ENCODE assay signal across 19 mouse cellular contexts in genomic region chr17:37221879-37222278, GRCm38 (mm10). TPM values are rescaled to one million over a fixed set of nuclear protein-coding genes. Genes with fewer than 3 reads are reported as not detected.
DNase-seq lines count a peak whose midpoint lies in the region; ATAC-seq and TF ChIP-seq lines count a peak whose summit lies in the region.
"Had no signal": no experiment of that assay in that cellular context is flagged by ENCODE, and none has a peak within 500 bp of the region (broad histone marks: within the 10 kb centered on the region; RNA-seq: fewer than 3 reads in every experiment).

No protein-coding gene starts in this region.

- no peak for TF ChIP-seq POLR2A in cerebellum, adult 2 months (IDR thresholded peaks at IDR 0.05; ENCODE audit: borderline replicate concordance, insufficient read depth, low read length)

- no peak for DNase-seq in layer of hippocampus, adult 2 months (ENCODE audit: low spot score in 2 of 2)
- DNase-seq in layer of hippocampus, adult 8-10 months (ENCODE audit: low spot score in 2 of 2) = no peak
- peak; percentile 6 for DNase-seq in 416B (ENCODE audit: low read depth)
- no peak for DNase-seq in cerebellum, adult 2 months
- DNase-seq: cerebellum, adult 9-10 months; layer of hippocampus, adult 9-11 months; right cerebral cortex, postnatal 14 days had no signal

- H3K4me3 ChIP-seq in layer of hippocampus, adult 2 months = no peak overlapping the region
- H3K4me3 ChIP-seq in E14TG2a.4 (replicated peaks; ENCODE audit: low read length) = no peak overlapping the region
- no peak overlapping the region for H3K4me3 ChIP-seq in cerebellum, adult 2 months (replicated peaks; ENCODE audit: insufficient read depth, low read depth, low read length)
- H3K4me3 ChIP-seq in kidney, embryonic 15.5 days (replicated peaks) = no peak overlapping the region
- H3K4me3 ChIP-seq: embryonic facial prominence, embryonic 13.5 days had no signal

- 0 out of 2 replicates have a peak, but pooled peaks have one; percentile 47 for ATAC-seq in common myeloid progenitor, adult 5-6 weeks (replicated peaks; ENCODE audit: low read depth, poor library complexity, severe bottlenecking)
- no peak for ATAC-seq in kidney, embryonic 15.5 days (replicated peaks; ENCODE audit: low FRiP score)

- WGBS in cerebellum, adult 2 months = 31% methylated on average over 1 of the region's 1 CpGs
- WGBS in kidney, embryonic 15.5 days = 24% methylated on average over 1 of the region's 1 CpGs

- peaks cover 5% of the 10 kb centered on the region for H3K9me3 ChIP-seq in E14TG2a.4 (ENCODE audit: low read length)
- H3K9me3 ChIP-seq in kidney, embryonic 15.5 days (replicated peaks) = no peaks in the 10 kb centered on the region; the same call in 1 of the 2 replicates

- H3K36me3 ChIP-seq in E14TG2a.4 (ENCODE audit: insufficient read depth, low read length) = no peaks in the 10 kb centered on the region
- H3K36me3 ChIP-seq in kidney, embryonic 15.5 days = no peaks in the 10 kb centered on the region
- H3K36me3 ChIP-seq: embryonic facial prominence, embryonic 13.5 days had no signal

- H3K4me1 ChIP-seq in E14TG2a.4 (replicated peaks; ENCODE audit: low read depth, low read length) = no peaks in the 10 kb centered on the region; the same call in 1 of the 2 replicates
- H3K4me1 ChIP-seq in cerebellum, adult 2 months (ENCODE audit: control insufficient read depth, insufficient read depth, low read length) = no peaks in the 10 kb centered on the region
- no peaks in the 10 kb centered on the region for H3K4me1 ChIP-seq in kidney, embryonic 15.5 days
- H3K4me1 ChIP-seq: embryonic facial prominence, embryonic 13.5 days had no signal

- TF ChIP-seq CTCF in layer of hippocampus, adult 2 months (conservative IDR thresholded peaks at IDR 0.05) = peak; percentile 63
- 0 out of 2 replicates have a peak, but pooled peaks have one; percentile 28 for TF ChIP-seq CTCF in E14TG2a.4 (conservative IDR thresholded peaks at IDR 0.05; ENCODE audit: low read length)
- TF ChIP-seq CTCF in cerebellum, adult 2 months (IDR thresholded peaks at IDR 0.05; ENCODE audit: borderline replicate concordance, insufficient read depth, low read depth, low read length) = no peak

- no peak overlapping the region for H3K27ac ChIP-seq in layer of hippocampus, adult 2 months
- H3K27ac ChIP-seq in cerebellum, adult 2 months (ENCODE audit: insufficient read depth, low read length) = no peak overlapping the region
- no peak overlapping the region for H3K27ac ChIP-seq in kidney, embryonic 15.5 days
- H3K27ac ChIP-seq: embryonic facial prominence, embryonic 13.5 days had no signal

- no peak overlapping the region for H3K4me2 ChIP-seq in kidney, embryonic 15.5 days
- H3K4me2 ChIP-seq: embryonic facial prominence, embryonic 13.5 days had no signal

- H3K9ac ChIP-seq in kidney, embryonic 15.5 days = no peak overlapping the region
- H3K9ac ChIP-seq: embryonic facial prominence, embryonic 13.5 days had no signal

- no peaks in the 10 kb centered on the region for H3K27me3 ChIP-seq in E14TG2a.4 (ENCODE audit: insufficient read depth, low read length)
- H3K27me3 ChIP-seq in cerebellum, adult 2 months (ENCODE audit: control insufficient read depth, insufficient read depth, low read length) = no peaks in the 10 kb centered on the region
- peaks cover 7% of the 10 kb centered on the region; the same call in 1 of the 2 replicates for H3K27me3 ChIP-seq in kidney, embryonic 15.5 days
- H3K27me3 ChIP-seq: embryonic facial prominence, embryonic 13.5 days had no signal

RNA-seq across cellular contexts. Expression of gene Olfr96, which starts 1.9 kb away (rescaled TPM):
- total RNA-seq in layer of hippocampus, adult 2 months (2021) = not detected
- not detected for total RNA-seq in layer of hippocampus, adult 8-10 months (2022)
- not detected in 2 replicates for total RNA-seq in common myeloid progenitor, adult 5-6 weeks (2017)
- polyA plus RNA-seq in cerebellum, adult 2 months (2012; rRNA removed) = not detected in 2 replicates
- not detected in 2 replicates for polyA plus RNA-seq in kidney, embryonic 15.5 days (2015; fragmentation: Nextera tagmentation; extraction: Ambion mirVana)
- total RNA-seq: ES-E14; heart, adult 8-10 months; heart, postnatal 25 days; left cerebral cortex, postnatal 36 days; megakaryocyte, adult 5-6 weeks had no signal
- polyA plus RNA-seq: embryonic facial prominence, embryonic 13.5 days; forebrain, embryonic 11.5 days; kidney, embryonic 16.5 days; liver, embryonic 16.5 days had no signal

RNA-seq across cellular contexts. Expression of gene Olfr95, which starts 9.0 kb away (rescaled TPM):
- total RNA-seq in layer of hippocampus, adult 2 months (2021) = not detected
- not detected for total RNA-seq in layer of hippocampus, adult 8-10 months (2022)
- total RNA-seq in common myeloid progenitor, adult 5-6 weeks (2017) = not detected in 2 replicates
- polyA plus RNA-seq in cerebellum, adult 2 months (2012; rRNA removed) = 0.03 TPM in 1 of 2 replicates, not detected in the other
- polyA plus RNA-seq in kidney, embryonic 15.5 days (2015; fragmentation: Nextera tagmentation; extraction: Ambion mirVana) = not detected in 2 replicates
- total RNA-seq: ES-E14; heart, adult 8-10 months; heart, postnatal 25 days; left cerebral cortex, postnatal 36 days had no signal
- polyA plus RNA-seq: embryonic facial prominence, embryonic 13.5 days; forebrain, embryonic 11.5 days; kidney, embryonic 16.5 days; liver, embryonic 16.5 days had no signal

RNA-seq across cellular contexts. Expression of gene Olfr97, which starts 15.3 kb away (rescaled TPM):
- not detected for total RNA-seq in layer of hippocampus, adult 2 months (2021)
- total RNA-seq in layer of hippocampus, adult 8-10 months (2022) = not detected
- total RNA-seq in common myeloid progenitor, adult 5-6 weeks (2017) = not detected in 2 replicates
- polyA plus RNA-seq in cerebellum, adult 2 months (2012; rRNA removed) = not detected in 2 replicates
- polyA plus RNA-seq in kidney, embryonic 15.5 days (2015; fragmentation: Nextera tagmentation; extraction: Ambion mirVana) = not detected in 2 replicates
- total RNA-seq: ES-E14; heart, adult 8-10 months; heart, postnatal 25 days; left cerebral cortex, postnatal 36 days; megakaryocyte, adult 5-6 weeks had no signal
- polyA plus RNA-seq: embryonic facial prominence, embryonic 13.5 days; forebrain, embryonic 11.5 days; kidney, embryonic 16.5 days; liver, embryonic 16.5 days had no signal

RNA-seq across cellular contexts. Expression of gene Olfr94, which starts 21.1 kb away (rescaled TPM):
- total RNA-seq in layer of hippocampus, adult 2 months (2021) = not detected
- total RNA-seq in layer of hippocampus, adult 8-10 months (2022) = not detected
- total RNA-seq in common myeloid progenitor, adult 5-6 weeks (2017) = not detected in 2 replicates
- polyA plus RNA-seq in cerebellum, adult 2 months (2012; rRNA removed) = not detected in 2 replicates
- polyA plus RNA-seq in kidney, embryonic 15.5 days (2015; fragmentation: Nextera tagmentation; extraction: Ambion mirVana) = not detected in 2 replicates
- total RNA-seq: ES-E14; heart, adult 8-10 months; heart, postnatal 25 days; left cerebral cortex, postnatal 36 days; megakaryocyte, adult 5-6 weeks had no signal
- polyA plus RNA-seq: embryonic facial prominence, embryonic 13.5 days; forebrain, embryonic 11.5 days; kidney, embryonic 16.5 days; liver, embryonic 16.5 days had no signal

RNA-seq across cellular contexts. Expression of gene Ubd, which starts 28.2 kb away (rescaled TPM):
- total RNA-seq in layer of hippocampus, adult 2 months (2021) = not detected
- total RNA-seq in layer of hippocampus, adult 8-10 months (2022) = not detected
- total RNA-seq in common myeloid progenitor, adult 5-6 weeks (2017) = 0.24 TPM in 1 of 2 replicates, not detected in the other
- polyA plus RNA-seq in cerebellum, adult 2 months (2012; rRNA removed) = not detected in 2 replicates
- not detected in 2 replicates for polyA plus RNA-seq in kidney, embryonic 15.5 days (2015; fragmentation: Nextera tagmentation; extraction: Ambion mirVana)
- total RNA-seq: ES-E14; heart, adult 8-10 months; heart, postnatal 25 days; left cerebral cortex, postnatal 36 days had no signal
- polyA plus RNA-seq: embryonic facial prominence, embryonic 13.5 days; forebrain, embryonic 11.5 days; kidney, embryonic 16.5 days; liver, embryonic 16.5 days had no signal
